Mouse (Mus musculus) midbrain, embryonic 13.5 days (tissue): ENCODE measurements around the gene Galc. TPM values are rescaled to one million over a fixed set of nuclear protein-coding genes. Genes with fewer than 3 reads are reported as not detected.

Experiments
- ATAC-seq: fragments of 200-750 bp; cut with Nextera tagmentation; 2 replicates; pipeline ENCODE4 v1.8.0; 2017; ENCODE audit warnings: mild to moderate bottlenecking, moderate TSS enrichment, moderate library complexity
- H3K27ac ChIP-seq: fragments of 300-500 bp; sonication (generic); 2 replicates; pipeline ENCODE4 v1.5.1; 2015; ENCODE audit warnings: inconsistent platforms, mild to moderate bottlenecking, moderate library complexity
- H3K27me3 ChIP-seq: fragments of 300-500 bp; sonication (generic); 2 replicates; pipeline ENCODE4 v1.6.1; 2015; ENCODE audit warnings: mild to moderate bottlenecking, inconsistent platforms
- H3K36me3 ChIP-seq: fragments of 300-500 bp; sonication (generic); 2 replicates; pipeline ENCODE4 v1.6.1; 2015; ENCODE audit warnings: mild to moderate bottlenecking, inconsistent platforms
- H3K4me1 ChIP-seq: fragments of 300-500 bp; sonication (generic); replicated peaks from 2 replicates; pipeline ENCODE4 v1.6.1; 2015; ENCODE audit warnings: inconsistent platforms
- H3K4me2 ChIP-seq: fragments of 300-500 bp; sonication (generic); replicated peaks from 2 replicates; pipeline ENCODE4 v1.6.1; 2015; ENCODE audit warnings: moderate library complexity, mild to moderate bottlenecking, inconsistent platforms
- H3K4me3 ChIP-seq: fragments of 300-500 bp; sonication (generic); replicated peaks from 2 replicates; pipeline ENCODE4 v1.5.1; 2015; ENCODE audit warnings: mild to moderate bottlenecking, inconsistent platforms
- H3K9ac ChIP-seq: fragments of 300-500 bp; sonication (generic); replicated peaks from 2 replicates; pipeline ENCODE4 v1.6.1; 2015; ENCODE audit warnings: mild to moderate bottlenecking, inconsistent platforms
- H3K9me3 ChIP-seq: fragments of 300-500 bp; sonication (generic); 2 replicates; pipeline ENCODE4 v1.6.1; 2016; ENCODE audit warnings: mild to moderate bottlenecking, inconsistent platforms
- WGBS: fragments of 180-500 bp; shearing (Covaris S2); methylation state at CpG from one replicate; pipeline ENCODE4 v1.1.7; 2015; 5-methylcytosine and 5-hydroxymethylcytosine counted together
- polyA plus RNA-seq: library from polyadenylated mRNA; unstranded; fragments of >200 nt; fragmentation: Nextera tagmentation; extraction: Ambion mirVana; gene quantifications from 2 replicates; pipeline ENCODE4 v1.2.1, GENCODE M21; 2015

Gene Galc
- polyA plus RNA-seq, 1 experiment from 2014 or later = 11.6 TPM

- Histone ChIP-seq H3K36me3 (peaks cover 6% of the 10 kb centered on the region; the same call in 1 of the 2 replicates), H3K27ac (no peak overlapping the region), H3K9me3 (no peaks in the 10 kb centered on the region), H3K27me3 (no peaks in the 10 kb centered on the region), H3K4me2 (no peak overlapping the region), H3K4me3 (no peak overlapping the region), H3K4me1 (no peaks in the 10 kb centered on the region), H3K9ac (no peak overlapping the region)
- no peak for ATAC-seq
- 91% methylated on average over 6 of the region's 6 CpGs for WGBS
These were observed 48.8 kb downstream of the Galc start for GRCm38 (mm10) chr12:98210495-98210894.

DNA sequence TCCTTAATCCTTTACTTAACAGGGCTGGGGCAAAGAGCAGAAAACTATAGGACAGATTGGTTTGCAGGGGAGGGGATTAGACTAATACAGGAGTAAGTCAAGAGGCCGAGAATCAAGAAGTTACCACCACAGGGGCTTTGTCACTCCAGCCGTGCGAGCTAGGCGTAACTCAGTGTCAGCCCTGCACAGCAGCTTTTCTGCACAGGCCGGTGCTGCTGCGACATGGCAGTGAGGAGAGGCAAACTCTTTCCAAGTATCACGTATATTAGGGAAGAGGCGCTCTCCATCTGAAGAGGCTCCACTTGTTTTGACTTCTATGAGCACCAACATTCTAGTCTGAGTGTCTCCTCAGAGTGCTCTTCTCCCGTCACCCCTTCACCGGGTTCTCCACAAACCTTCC is 51.2 kb downstream of the Galc start:
- no peak for ATAC-seq
- H3K27ac ChIP-seq = no peak overlapping the region
- H3K9ac ChIP-seq = no peak overlapping the region
- WGBS = 84% methylated on average over 10 of the region's 10 CpGs
- H3K27me3 ChIP-seq = no peaks in the 10 kb centered on the region
- no peak overlapping the region for H3K4me3 ChIP-seq
- H3K9me3 ChIP-seq = no peaks in the 10 kb centered on the region
- H3K4me1 ChIP-seq = no peaks in the 10 kb centered on the region
- no peak overlapping the region for H3K4me2 ChIP-seq
- peaks cover 10% of the 10 kb centered on the region; the same call in 1 of the 2 replicates for H3K36me3 ChIP-seq

DNA sequence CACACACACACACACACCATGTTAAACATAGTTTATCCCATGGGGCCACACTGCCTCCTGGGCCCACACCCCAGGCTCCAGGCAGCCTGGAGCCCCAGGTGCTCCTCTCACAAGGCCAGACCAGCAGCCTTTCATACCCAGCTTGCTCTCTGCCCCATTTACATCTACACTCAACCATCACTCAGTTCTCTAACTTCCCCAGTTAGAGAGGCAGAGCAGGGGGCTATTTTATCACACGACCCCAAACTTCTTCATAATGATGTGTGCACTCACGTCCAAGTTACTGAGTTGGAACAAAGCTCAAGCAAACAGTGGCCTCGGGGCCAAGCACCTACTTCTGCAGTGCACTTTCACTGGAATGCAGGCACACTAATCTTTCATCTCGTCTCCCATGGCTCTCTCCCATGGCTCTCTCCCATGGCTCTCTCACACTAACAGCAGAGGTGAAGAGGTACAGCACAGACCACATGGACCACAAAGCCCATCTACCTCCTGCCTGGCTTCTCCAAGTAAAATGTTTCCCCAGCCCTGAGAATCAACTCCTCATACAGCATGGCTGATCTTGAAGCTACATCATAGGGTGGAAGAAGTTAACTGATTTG is 53.7 kb downstream of the Galc start:
- H3K9ac ChIP-seq = no peak overlapping the region
- 77% methylated on average over 4 of the region's 4 CpGs for WGBS
- ATAC-seq = no peak
- H3K4me3 ChIP-seq = no peak overlapping the region
- no peak overlapping the region for H3K27ac ChIP-seq
- H3K4me1 ChIP-seq = no peaks in the 10 kb centered on the region
- H3K4me2 ChIP-seq = no peak overlapping the region
- H3K9me3 ChIP-seq = no peaks in the 10 kb centered on the region
- H3K27me3 ChIP-seq = no peaks in the 10 kb centered on the region
- peaks cover 14% of the 10 kb centered on the region; the same call in 1 of the 2 replicates for H3K36me3 ChIP-seq

- no peak overlapping the region for H3K27ac ChIP-seq
- no peak overlapping the region for H3K4me3 ChIP-seq
- no peaks in the 10 kb centered on the region for H3K9me3 ChIP-seq
- peaks cover 4% of the 10 kb centered on the region; the same call in 1 of the 2 replicates for H3K36me3 ChIP-seq
- H3K9ac ChIP-seq = no peak overlapping the region
- no peak for ATAC-seq
- 79% methylated on average over 1 of the region's 1 CpGs for WGBS
- no peaks in the 10 kb centered on the region for H3K27me3 ChIP-seq
- H3K4me1 ChIP-seq = no peaks in the 10 kb centered on the region
- no peak overlapping the region for H3K4me2 ChIP-seq
These were observed 61.9 kb downstream of the Galc start for GRCm38 (mm10) chr12:98197401-98197800.

- H3K4me2 ChIP-seq = no peak overlapping the region
- H3K36me3 ChIP-seq = no peaks in the 10 kb centered on the region
- WGBS = 90% methylated on average over 1 of the region's 1 CpGs
- no peak overlapping the region for H3K9ac ChIP-seq
- no peak for ATAC-seq
- H3K27me3 ChIP-seq = no peaks in the 10 kb centered on the region
- no peak overlapping the region for H3K27ac ChIP-seq
- no peak overlapping the region for H3K4me3 ChIP-seq
- no peaks in the 10 kb centered on the region for H3K9me3 ChIP-seq
- no peaks in the 10 kb centered on the region for H3K4me1 ChIP-seq
These were observed 69.1 kb downstream of the Galc start for GRCm38 (mm10) chr12:98190201-98190600.

- Histone ChIP-seq H3K27me3 (no peaks in the 10 kb centered on the region), H3K9me3 (no peaks in the 10 kb centered on the region), H3K4me2 (no peak overlapping the region), H3K27ac (no peak overlapping the region), H3K36me3 (no peaks in the 10 kb centered on the region), H3K4me3 (no peak overlapping the region), H3K4me1 (no peaks in the 10 kb centered on the region), H3K9ac (no peak overlapping the region)
- 83% methylated on average over 9 of the region's 9 CpGs for WGBS
- no peak for ATAC-seq
These were observed 70.2 kb downstream of the Galc start for GRCm38 (mm10) chr12:98189096-98189495.

DNA sequence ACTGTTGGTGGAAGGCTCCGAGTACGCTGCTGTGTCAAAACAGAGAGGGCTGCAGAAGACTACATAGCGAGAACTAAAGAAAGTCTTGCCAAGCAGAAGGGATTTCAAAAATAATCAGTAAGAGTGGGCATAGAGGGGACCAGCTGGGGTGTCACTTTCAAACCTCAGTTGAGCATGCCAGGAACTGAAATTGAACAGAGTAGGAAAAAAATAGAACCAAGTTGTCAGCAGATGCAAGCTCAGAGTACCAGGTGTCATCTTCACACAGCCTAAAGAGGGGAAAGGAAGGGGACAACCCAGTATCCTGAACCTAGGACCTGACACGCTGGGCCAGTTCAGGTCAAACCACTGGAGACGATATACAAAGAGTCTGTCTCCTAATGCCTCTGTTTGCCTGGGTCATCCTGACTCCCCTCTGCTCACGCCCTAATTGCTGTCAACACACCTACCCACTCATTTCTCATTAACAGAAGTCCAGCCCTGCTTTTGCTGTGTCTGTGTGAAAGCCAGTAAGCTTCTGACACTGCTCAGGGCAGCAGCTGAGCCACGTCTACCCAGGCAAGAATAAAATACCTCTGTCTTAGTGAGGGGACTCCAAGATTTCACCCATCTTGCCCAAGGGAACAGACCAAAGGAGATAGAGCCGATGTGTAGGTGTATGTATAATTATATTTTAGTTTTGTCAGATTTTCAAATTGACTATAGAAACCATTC is 71.9 kb downstream of the Galc start:
- WGBS = 82% methylated on average over 8 of the region's 8 CpGs
- no peak overlapping the region for H3K4me2 ChIP-seq
- H3K4me3 ChIP-seq = no peak overlapping the region
- H3K9me3 ChIP-seq = no peaks in the 10 kb centered on the region
- H3K36me3 ChIP-seq = no peaks in the 10 kb centered on the region
- ATAC-seq = no peak
- no peak overlapping the region for H3K9ac ChIP-seq
- peaks cover 4% of the 10 kb centered on the region; the same call in 1 of the 2 replicates for H3K27me3 ChIP-seq
- no peaks in the 10 kb centered on the region for H3K4me1 ChIP-seq
- H3K27ac ChIP-seq = no peak overlapping the region

- Histone ChIP-seq H3K27ac (peak overlapping the region; percentile 35; the same call in 1 of the 2 replicates), H3K4me1 (peaks cover 10% of the 10 kb centered on the region; the same call in 1 of the 2 replicates), H3K9ac (no peak overlapping the region), H3K27me3 (peaks cover 5% of the 10 kb centered on the region; the same call in 1 of the 2 replicates), H3K4me3 (peak overlapping the region; percentile 22; the same call in 1 of the 2 replicates), H3K36me3 (no peaks in the 10 kb centered on the region), H3K4me2 (peak overlapping the region; percentile 42), H3K9me3 (no peaks in the 10 kb centered on the region)
- peak; percentile 77 for ATAC-seq
- WGBS = 14% methylated on average over 9 of the region's 9 CpGs
These were observed 77.5 kb downstream of the Galc start for GRCm38 (mm10) chr12:98181729-98182128.

DNA sequence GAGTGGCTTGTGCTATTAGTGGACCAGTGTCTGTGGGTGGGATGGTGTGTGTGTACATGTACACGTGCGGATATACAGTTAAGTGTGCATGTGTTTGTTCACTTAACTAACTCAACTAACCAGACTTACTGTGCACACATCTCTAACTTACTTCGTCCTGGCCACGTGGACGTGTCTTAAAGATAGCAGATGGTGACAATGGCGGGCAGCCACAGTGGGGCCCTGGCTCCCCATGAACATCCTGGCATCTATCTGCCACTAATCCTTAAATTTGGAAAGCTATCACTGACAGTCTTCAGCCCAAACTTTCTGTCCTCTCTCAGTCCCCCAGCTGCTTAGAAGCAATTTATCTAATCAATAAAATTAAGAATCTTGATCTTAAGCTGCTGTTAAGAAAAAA is 78.5 kb downstream of the Galc start:
- Histone ChIP-seq H3K27me3 (peaks cover 5% of the 10 kb centered on the region; the same call in 1 of the 2 replicates), H3K4me1 (peaks cover 10% of the 10 kb centered on the region; the same call in 1 of the 2 replicates), H3K9me3 (no peaks in the 10 kb centered on the region), H3K27ac (no peak overlapping the region), H3K4me2 (no peak overlapping the region), H3K4me3 (no peak overlapping the region), H3K36me3 (no peaks in the 10 kb centered on the region), H3K9ac (no peak overlapping the region)
- ATAC-seq = no peak
- 85% methylated on average over 6 of the region's 6 CpGs for WGBS

- Histone ChIP-seq H3K4me1 (peaks cover 10% of the 10 kb centered on the region; the same call in 1 of the 2 replicates), H3K4me2 (no peak overlapping the region), H3K36me3 (no peaks in the 10 kb centered on the region), H3K27ac (no peak overlapping the region), H3K27me3 (peaks cover 5% of the 10 kb centered on the region; the same call in 1 of the 2 replicates), H3K9ac (no peak overlapping the region), H3K4me3 (no peak overlapping the region), H3K9me3 (no peaks in the 10 kb centered on the region)
- no peak for ATAC-seq
- 95% methylated on average over 16 of the region's 16 CpGs for WGBS
These were observed 78.9 kb downstream of the Galc start for GRCm38 (mm10) chr12:98180235-98180800.

GRCm38 (mm10) chr12:98179496-98179895 is 79.8 kb downstream of the Galc start:
- 62% methylated on average over 1 of the region's 1 CpGs for WGBS
- Histone ChIP-seq H3K27ac (no peak overlapping the region), H3K9me3 (no peaks in the 10 kb centered on the region), H3K36me3 (no peaks in the 10 kb centered on the region), H3K4me3 (no peak overlapping the region), H3K9ac (no peak overlapping the region), H3K4me2 (no peak overlapping the region), H3K27me3 (peaks cover 5% of the 10 kb centered on the region; the same call in 1 of the 2 replicates), H3K4me1 (peaks cover 10% of the 10 kb centered on the region; the same call in 1 of the 2 replicates)
- ATAC-seq = no peak

GRCm38 (mm10) chr12:98176632-98177031 is 82.6 kb downstream of the Galc start:
- H3K4me1 ChIP-seq = peaks cover 8% of the 10 kb centered on the region; the same call in 1 of the 2 replicates
- no peak overlapping the region for H3K4me2 ChIP-seq
- H3K27ac ChIP-seq = no peak overlapping the region
- WGBS = 96% methylated on average over 2 of the region's 2 CpGs
- H3K4me3 ChIP-seq = no peak overlapping the region
- no peak overlapping the region for H3K9ac ChIP-seq
- no peaks in the 10 kb centered on the region for H3K27me3 ChIP-seq
- H3K9me3 ChIP-seq = no peaks in the 10 kb centered on the region
- no peak for ATAC-seq
- no peaks in the 10 kb centered on the region for H3K36me3 ChIP-seq
